Mouse (Mus musculus) large intestine, adult 2 months (tissue): Measurements from ENCODE around the gene Ptpn18. TPM values are rescaled to one million over a fixed set of nuclear protein-coding genes. Genes with fewer than 3 reads are reported as not detected.
"Not testable (repeated sequence)": the region's sequence is repeated elsewhere in the genome, so short reads cannot be mapped to it uniquely, and the experiment has no call there.

Experiments
- DNase-seq: peaks from one replicate; pipeline ENCODE4 v3.0.0-alpha.2; 2012; ENCODE audit warnings: low read depth, low spot score
- WGBS: fragments of 180-500 bp; shearing (Covaris S2); methylation state at CpG from one replicate; pipeline ENCODE4 v1.1.7; 2018; 5-methylcytosine and 5-hydroxymethylcytosine counted together
- polyA plus RNA-seq: library from polyadenylated mRNA; depleted of rRNA; stranded (reverse); fragments of >200 nt; gene quantifications from 2 replicates; pipeline ENCODE4 v1.2.3, GENCODE M21; 2012; rRNA removed

Ptpn18 gene
- polyA plus RNA-seq, 1 experiment, result 64.2 TPM

- DNase-seq, result no peak
Measured at GRCm38 (mm10) chr1:34510575-34510981, 51.0 kb downstream of the Ptpn18 start.

GRCm38 (mm10) chr1:34511027-34511426 lies 51.5 kb downstream of the Ptpn18 start:
- 15% methylated on average over 3 of the region's 3 CpGs for WGBS
- DNase-seq, result no peak

More at GRCm38 (mm10) chr1:34510575-34510981, 51.0 kb downstream of the Ptpn18 start:
- 9% methylated on average over 7 of the region's 7 CpGs for WGBS

- no peak for DNase-seq
- WGBS, result 79% methylated on average over 4 of the region's 4 CpGs
Measured at GRCm38 (mm10) chr1:34513068-34513467, 53.5 kb downstream of the Ptpn18 start.

- DNase-seq, result no peak
- 14% methylated on average over 5 of the region's 5 CpGs for WGBS
Measured at GRCm38 (mm10) chr1:34516595-34516994, 57.0 kb downstream of the Ptpn18 start.

- WGBS, result 44% methylated on average over 6 of the region's 6 CpGs
- DNase-seq, result not testable (repeated sequence)
Measured at GRCm38 (mm10) chr1:34517297-34517696, 57.7 kb downstream of the Ptpn18 start.

GRCm38 (mm10) chr1:34517797-34518196 lies 58.2 kb downstream of the Ptpn18 start:
- not testable (repeated sequence) for DNase-seq
- 33% methylated on average over 1 of the region's 1 CpGs for WGBS

- DNase-seq, result no peak
- WGBS, result 81% methylated on average over 1 of the region's 1 CpGs
Measured at GRCm38 (mm10) chr1:34518259-34518658, 58.7 kb downstream of the Ptpn18 start.

- DNase-seq, result no peak
- WGBS, result 69% methylated on average over 6 of the region's 6 CpGs
Measured at GRCm38 (mm10) chr1:34522205-34522849, 62.8 kb downstream of the Ptpn18 start.

GRCm38 (mm10) chr1:34522850-34523244 lies 63.3 kb downstream of the Ptpn18 start:
- no peak for DNase-seq
- 78% methylated on average over 3 of the region's 3 CpGs for WGBS

- DNase-seq, result no peak
- 79% methylated on average over 3 of the region's 3 CpGs for WGBS
Measured at GRCm38 (mm10) chr1:34523647-34524046, 64.1 kb downstream of the Ptpn18 start.

Other genes with a start within 250 kb of the Ptpn18 start
- gene Ccdc115, start 20.1 kb upstream of the Ptpn18 start, polyA plus RNA-seq, result 16.6 and 20.1 TPM in 2 replicates
- 36.5 and 52.1 TPM in 2 replicates for gene Imp4, start 19.9 kb upstream of the Ptpn18 start, polyA plus RNA-seq
- 0.06 TPM in 1 of 2 replicates, not detected in the other for gene Prss39, start 38.6 kb downstream of the Ptpn18 start, polyA plus RNA-seq
- gene Cfc1, start 75.9 kb downstream of the Ptpn18 start, polyA plus RNA-seq, result not detected in 2 replicates
- gene Prss40, start 101.2 kb downstream of the Ptpn18 start, polyA plus RNA-seq, result not detected in 2 replicates
- 0.07 and 0.08 TPM in 2 replicates for gene Amer3, start 119.9 kb downstream of the Ptpn18 start, polyA plus RNA-seq